Mouse (Mus musculus) testis, adult 2 months (tissue): ENCODE data around the gene Faap20.

Source experiments
- CTCF ChIP-seq: fragments of 200-500 bp; IDR thresholded peaks from 2 replicates; pipeline ENCODE4 v1.5.1; 2012; ENCODE audit warnings: low read depth, mild to moderate bottlenecking, inconsistent platforms, low read length, moderate library complexity; ENCODE audit not compliant: control insufficient read depth, insufficient read depth, insufficient replicate concordance
- POLR2A ChIP-seq: fragments of 200-500 bp; IDR thresholded peaks from 2 replicates; pipeline ENCODE4 v1.6.1; 2012; ENCODE audit warnings: low read depth, mild to moderate bottlenecking, inconsistent platforms, low read length, moderate library complexity; ENCODE audit not compliant: control insufficient read depth

GRCm38 (mm10) chr4:155222841-155223593 lies 26.6 kb upstream of the Faap20 start:
- TF ChIP-seq CTCF (no peak), POLR2A (0 out of 2 replicates have a peak, but pooled peaks have one; percentile 28)
